Mouse (Mus musculus): ENCODE measurements around the gene Brd3. TPM values are rescaled to one million over a fixed set of nuclear protein-coding genes. Genes with fewer than 3 reads are reported as not detected.

The Brd3 gene
- total RNA-seq, 1 experiment from 2014 or later = 37.7 TPM

DNA sequence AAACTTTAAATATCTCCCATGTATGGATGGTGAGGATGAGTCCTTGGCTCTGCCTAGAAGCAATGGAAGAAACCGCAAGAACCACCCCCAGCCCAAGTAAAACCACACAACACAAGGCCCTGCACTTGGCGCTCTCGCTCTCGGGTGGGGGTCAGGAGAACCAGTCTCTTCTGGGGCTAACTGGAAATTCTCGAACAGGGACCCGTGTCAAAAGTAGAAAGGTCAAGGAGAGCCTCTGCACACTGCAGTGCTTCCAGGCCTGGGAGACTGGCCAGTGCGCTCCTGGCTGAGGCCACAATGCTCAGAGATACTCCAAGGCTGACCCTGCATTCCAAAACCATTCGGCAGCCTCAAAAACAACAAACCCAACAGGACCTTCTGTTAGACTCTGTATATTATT lies 60.6 kb downstream of the Brd3 start:
- no peak for ATAC-seq (replicated peaks in 1 of 2; ENCODE audit: insufficient read depth in 1 of 2, low FRiP score in 2 of 2, low TSS enrichment in 1 of 2, low read depth in 1 of 2, poor library complexity in 2 of 2, severe bottlenecking in 2 of 2)

GRCm38 (mm10) chr2:27445910-27446309 lies 61.6 kb downstream of the Brd3 start:
- ATAC-seq (replicated peaks in 1 of 2; ENCODE audit: insufficient read depth in 1 of 2, low FRiP score in 2 of 2, low TSS enrichment in 1 of 2, low read depth in 1 of 2, poor library complexity in 2 of 2, severe bottlenecking in 2 of 2) = no peak

DNA sequence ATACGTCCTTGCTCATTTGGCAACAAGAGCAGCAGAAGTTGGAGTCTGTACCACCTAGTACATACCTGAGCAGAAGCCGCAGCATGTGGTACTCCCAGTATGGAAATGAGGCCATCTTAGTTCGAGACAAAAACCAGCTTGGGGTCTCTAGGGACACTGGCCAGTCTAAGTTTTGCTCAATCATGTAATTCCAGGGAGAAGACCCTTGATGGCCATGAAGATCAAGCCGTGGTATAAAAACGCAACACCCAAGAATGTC lies 64.1 kb downstream of the Brd3 start:
- no peak for ATAC-seq (replicated peaks in 1 of 2; ENCODE audit: insufficient read depth in 1 of 2, low FRiP score in 2 of 2, low TSS enrichment in 1 of 2, low read depth in 1 of 2, poor library complexity in 2 of 2, severe bottlenecking in 2 of 2)

- peak in 1 of 2 experiments; percentile 19; a peak in 2 of 4 replicates for ATAC-seq (replicated peaks in 1 of 2; ENCODE audit: insufficient read depth in 1 of 2, low FRiP score in 2 of 2, low TSS enrichment in 1 of 2, low read depth in 1 of 2, poor library complexity in 2 of 2, severe bottlenecking in 2 of 2)
Measured at GRCm38 (mm10) chr2:27442708-27443449, 64.6 kb downstream of the Brd3 start.

- peak; percentile 91 to 92 for ATAC-seq (replicated peaks in 1 of 2; ENCODE audit: insufficient read depth in 1 of 2, low FRiP score in 2 of 2, low TSS enrichment in 1 of 2, low read depth in 1 of 2, poor library complexity in 2 of 2, severe bottlenecking in 2 of 2)
Measured at GRCm38 (mm10) chr2:27441767-27442707, 65.4 kb downstream of the Brd3 start, which contains the start of gene Brd3os. Brd3os (plus strand) TSS chr2:27442324.

GRCm38 (mm10) chr2:27438281-27438680 lies 69.2 kb downstream of the Brd3 start:
- ATAC-seq (replicated peaks in 1 of 2; ENCODE audit: insufficient read depth in 1 of 2, low FRiP score in 2 of 2, low TSS enrichment in 1 of 2, low read depth in 1 of 2, poor library complexity in 2 of 2, severe bottlenecking in 2 of 2) = peak; percentile 38 to 70; a peak in 3 of 4 replicates

DNA sequence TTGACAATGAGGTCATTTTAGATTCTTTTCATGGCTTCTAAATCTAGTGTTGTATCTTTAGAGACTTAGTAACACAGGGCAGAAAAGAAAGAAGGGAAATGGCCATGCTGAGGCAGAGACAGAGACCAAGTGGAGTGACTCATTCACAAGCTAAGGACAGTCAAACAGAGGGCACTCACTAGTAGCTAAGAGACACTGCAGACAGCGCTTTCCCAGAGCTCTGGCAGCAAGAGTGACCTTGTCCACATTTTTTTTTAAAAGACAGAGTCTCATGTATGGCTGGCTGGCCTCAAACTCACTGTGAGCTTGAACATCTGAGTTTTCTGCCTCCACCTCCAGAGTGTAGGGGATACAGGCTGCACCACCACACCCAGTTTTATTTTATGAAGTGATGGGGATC lies 69.6 kb downstream of the Brd3 start:
- ATAC-seq (replicated peaks in 1 of 2; ENCODE audit: insufficient read depth in 1 of 2, low FRiP score in 2 of 2, low TSS enrichment in 1 of 2, low read depth in 1 of 2, poor library complexity in 2 of 2, severe bottlenecking in 2 of 2) = no peak

DNA sequence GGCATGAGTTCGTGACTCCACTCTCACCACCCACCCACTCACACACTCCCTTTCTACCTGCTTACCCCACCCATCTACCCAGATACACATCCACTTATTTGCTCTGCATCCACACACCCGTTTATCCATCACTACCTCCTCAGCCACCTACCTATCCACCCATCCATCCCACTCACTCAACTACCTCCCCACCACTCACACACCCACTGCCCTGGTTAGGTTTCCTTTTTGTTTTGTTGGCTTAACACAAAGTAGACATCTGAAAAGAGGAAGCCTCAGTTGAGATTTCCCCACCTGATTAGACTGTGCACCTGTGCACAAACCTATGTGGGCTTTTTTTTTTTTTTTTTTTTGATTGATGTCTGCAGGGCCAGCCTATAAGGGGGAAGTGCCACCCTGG lies 74.9 kb downstream of the Brd3 start:
- ATAC-seq (replicated peaks in 1 of 2; ENCODE audit: insufficient read depth in 1 of 2, low FRiP score in 2 of 2, low TSS enrichment in 1 of 2, low read depth in 1 of 2, poor library complexity in 2 of 2, severe bottlenecking in 2 of 2) = no peak

DNA sequence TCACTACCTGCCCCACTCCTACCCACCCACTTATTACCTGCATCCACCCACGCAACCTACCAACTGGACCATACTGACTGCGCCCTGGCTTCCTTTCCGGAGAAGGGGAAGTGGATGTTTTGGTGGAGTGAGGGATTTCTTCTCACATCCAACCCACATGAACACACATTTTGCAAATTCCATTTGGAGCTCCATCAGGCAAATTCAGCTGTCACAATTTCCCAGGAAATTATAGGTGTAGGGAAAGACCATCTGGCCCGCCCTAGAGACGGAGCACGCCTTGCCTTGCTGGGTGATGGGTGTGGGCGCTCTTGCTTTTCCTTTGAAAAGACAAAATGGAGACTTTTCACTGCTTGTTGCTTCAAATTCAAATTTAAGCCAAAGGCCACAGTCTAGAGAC lies 76.8 kb downstream of the Brd3 start:
- ATAC-seq (replicated peaks in 1 of 2; ENCODE audit: insufficient read depth in 1 of 2, low FRiP score in 2 of 2, low TSS enrichment in 1 of 2, low read depth in 1 of 2, poor library complexity in 2 of 2, severe bottlenecking in 2 of 2) = no peak

DNA sequence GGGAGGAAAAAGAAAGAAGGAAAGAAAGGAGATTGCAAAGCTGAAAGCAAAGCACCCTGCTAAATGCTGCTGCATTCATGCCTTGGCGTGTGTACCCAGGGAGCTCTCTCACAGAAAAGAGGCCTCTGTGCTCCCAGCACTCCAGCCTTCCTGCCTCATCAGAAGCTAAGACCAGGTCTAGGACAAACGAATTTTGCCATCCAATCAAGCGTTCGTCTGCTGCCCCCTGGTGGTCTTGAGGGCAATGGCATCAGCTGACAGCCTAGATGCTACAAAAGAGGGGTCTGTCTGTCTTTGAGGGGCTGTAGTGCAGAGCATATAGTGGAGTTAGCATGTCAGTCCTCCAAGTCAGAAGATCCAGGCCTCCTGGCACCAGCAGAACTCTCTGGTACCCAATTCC lies 79.4 kb downstream of the Brd3 start:
- ATAC-seq (replicated peaks in 1 of 2; ENCODE audit: insufficient read depth in 1 of 2, low FRiP score in 2 of 2, low TSS enrichment in 1 of 2, low read depth in 1 of 2, poor library complexity in 2 of 2, severe bottlenecking in 2 of 2) = peak; percentile 51 to 65; a peak in 3 of 4 replicates

DNA sequence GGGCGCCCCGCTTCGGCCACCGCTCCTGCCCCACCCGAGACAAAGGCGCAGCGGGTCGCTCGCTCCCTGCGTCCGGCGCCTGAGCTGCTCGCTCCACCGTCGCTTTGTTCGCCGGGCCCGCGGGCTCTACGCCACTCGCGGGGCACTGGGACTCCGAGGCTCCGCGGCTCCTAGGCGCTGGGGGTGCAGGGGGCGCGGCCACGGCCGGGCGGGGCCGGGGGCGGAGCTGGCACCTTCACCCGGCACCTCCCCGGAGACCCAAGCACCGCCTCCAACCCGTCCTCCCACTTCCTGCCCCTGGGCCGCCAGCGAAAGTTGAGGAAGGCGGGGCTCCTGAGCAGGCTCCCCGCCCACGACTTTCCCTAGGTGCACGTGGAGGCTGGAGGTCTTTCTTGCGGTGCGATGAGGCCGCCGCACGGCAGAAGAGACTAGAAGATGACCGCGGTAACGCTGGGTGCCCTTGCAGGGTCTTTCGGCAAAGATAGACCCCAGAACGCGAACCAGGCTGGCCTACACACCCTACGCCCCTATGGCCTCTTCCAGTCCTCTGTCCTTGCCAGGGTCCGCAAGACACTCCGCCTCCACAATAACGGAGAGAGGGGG lies 80.5 kb downstream of the Brd3 start, which contains the start of gene Vav2:
Gene Vav2, minus strand, starts transcription at position 179 of the 603 bp plus-strand sequence.
- peak; percentile 89 to 92 for ATAC-seq (replicated peaks in 1 of 2; ENCODE audit: insufficient read depth in 1 of 2, low FRiP score in 2 of 2, low TSS enrichment in 1 of 2, low read depth in 1 of 2, poor library complexity in 2 of 2, severe bottlenecking in 2 of 2)

- ATAC-seq (replicated peaks in 1 of 2; ENCODE audit: insufficient read depth in 1 of 2, low FRiP score in 2 of 2, low TSS enrichment in 1 of 2, low read depth in 1 of 2, poor library complexity in 2 of 2, severe bottlenecking in 2 of 2) = no peak
Measured at GRCm38 (mm10) chr2:27426406-27426854, 81.0 kb downstream of the Brd3 start.

GRCm38 (mm10) chr2:27425751-27426405 lies 81.6 kb downstream of the Brd3 start:
- no peak for ATAC-seq (replicated peaks in 1 of 2; ENCODE audit: insufficient read depth in 1 of 2, low FRiP score in 2 of 2, low TSS enrichment in 1 of 2, low read depth in 1 of 2, poor library complexity in 2 of 2, severe bottlenecking in 2 of 2)

GRCm38 (mm10) chr2:27425161-27425611 lies 82.3 kb downstream of the Brd3 start:
- no peak for ATAC-seq (replicated peaks in 1 of 2; ENCODE audit: insufficient read depth in 1 of 2, low FRiP score in 2 of 2, low TSS enrichment in 1 of 2, low read depth in 1 of 2, poor library complexity in 2 of 2, severe bottlenecking in 2 of 2)

GRCm38 (mm10) chr2:27423596-27423995 lies 83.9 kb downstream of the Brd3 start:
- no peak for ATAC-seq (replicated peaks in 1 of 2; ENCODE audit: insufficient read depth in 1 of 2, low FRiP score in 2 of 2, low TSS enrichment in 1 of 2, low read depth in 1 of 2, poor library complexity in 2 of 2, severe bottlenecking in 2 of 2)

DNA sequence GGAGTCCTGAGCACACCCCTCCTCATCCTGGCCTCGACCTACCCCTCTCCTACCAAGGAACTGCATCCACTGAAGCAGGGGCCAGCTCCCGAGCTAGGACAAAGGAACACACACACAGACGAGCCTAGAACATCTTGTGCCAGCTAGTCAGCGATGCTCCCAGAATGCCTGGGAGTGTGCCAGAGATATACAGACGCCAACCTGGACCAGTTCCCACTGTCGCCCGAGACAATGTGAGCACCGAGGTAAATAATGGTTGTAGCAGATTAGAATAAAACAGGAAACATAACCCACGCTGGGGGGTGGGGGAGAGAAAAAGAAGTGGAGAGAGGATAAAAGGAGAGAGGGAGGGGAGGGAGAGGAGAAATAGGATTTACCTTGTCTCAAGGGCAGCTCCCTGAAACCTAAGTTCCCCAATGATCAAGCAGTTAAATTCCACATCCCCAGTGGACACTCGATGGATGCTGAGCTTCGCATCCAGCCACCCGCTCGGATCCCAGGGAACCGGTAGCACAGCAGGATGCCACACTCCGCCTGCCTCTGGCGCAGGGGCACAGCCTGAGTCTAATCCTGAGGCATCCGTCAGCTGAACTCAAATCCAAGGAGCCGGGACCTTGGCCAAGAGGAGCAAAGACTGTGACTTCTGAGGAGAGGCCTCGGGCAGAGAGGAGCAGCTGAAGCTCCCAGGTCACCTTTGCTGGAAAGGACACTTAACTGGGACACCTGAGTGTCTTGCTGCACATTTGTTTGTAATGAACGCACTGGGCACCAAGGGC lies 86.0 kb downstream of the Brd3 start:
- ATAC-seq (replicated peaks in 1 of 2; ENCODE audit: insufficient read depth in 1 of 2, low FRiP score in 2 of 2, low TSS enrichment in 1 of 2, low read depth in 1 of 2, poor library complexity in 2 of 2, severe bottlenecking in 2 of 2) = no peak

DNA sequence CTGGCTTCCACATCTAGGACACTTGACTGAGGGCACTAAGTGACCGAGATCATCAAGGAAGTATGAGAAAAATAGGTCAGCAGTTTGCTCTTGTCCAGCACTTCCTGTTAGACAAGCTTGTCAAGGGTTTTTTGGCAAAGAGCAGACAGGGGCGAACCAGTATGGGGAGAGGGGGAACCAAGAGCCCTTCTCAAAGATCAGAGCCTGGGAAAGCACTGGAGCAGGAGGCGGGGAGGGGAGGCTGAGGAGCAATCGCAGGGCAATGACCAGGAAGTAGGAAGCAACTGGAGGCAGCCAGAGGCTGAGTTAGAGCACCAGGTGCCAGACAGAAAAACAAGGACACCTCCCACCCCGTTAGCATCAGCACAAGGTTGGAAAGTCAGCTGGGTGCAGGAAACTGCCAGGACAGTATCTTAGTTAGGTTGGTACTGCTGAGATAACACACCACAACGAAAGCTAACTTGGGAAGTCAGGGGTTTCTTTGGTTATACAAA lies 88.8 kb downstream of the Brd3 start:
- ATAC-seq (replicated peaks in 1 of 2; ENCODE audit: insufficient read depth in 1 of 2, low FRiP score in 2 of 2, low TSS enrichment in 1 of 2, low read depth in 1 of 2, poor library complexity in 2 of 2, severe bottlenecking in 2 of 2) = no peak

Data from hematopoietic stem cell, adult 5-6 weeks (primary cell).